Mouse (Mus musculus) heart, adult 2 months (tissue): ENCODE measurements at regions not wholly inside any gene's neighbourhood (a gene's known extent, or its start where the extent isn't known, plus 50 kb on each side); places are given as distances from the start of the nearest gene placed in this dataset.

Source experiments
- CTCF ChIP-seq: fragments of 200-600 bp; IDR thresholded peaks from 2 replicates; pipeline ENCODE4 v1.8.1; 2022; ENCODE audit warnings: antibody characterized with exemption, mild to moderate bottlenecking, moderate library complexity
- EP300 ChIP-seq: fragments of 200-500 bp; IDR thresholded peaks from 2 replicates; pipeline ENCODE4 v1.6.1; 2011; ENCODE audit warnings: low read depth, low read length, control low read depth; ENCODE audit not compliant: insufficient read depth
- POLR2A ChIP-seq: fragments of 200-500 bp; IDR thresholded peaks from 2 replicates; pipeline ENCODE4 v1.6.1; 2011; ENCODE audit warnings: mild to moderate bottlenecking, low read depth, low read length, control low read depth; ENCODE audit not compliant: insufficient read depth

GRCm38 (mm10) chr15:6242132-6242531, 57.5 kb upstream of the Dab2 start:
- TF ChIP-seq EP300 = no peak
- TF ChIP-seq CTCF = no peak
- TF ChIP-seq POLR2A = no peak
